Mouse (Mus musculus) cortical plate, adult 2 months (tissue): Measurements from ENCODE around the gene Serinc3. TPM values are rescaled to one million over a fixed set of nuclear protein-coding genes. Genes with fewer than 3 reads are reported as not detected.
A peak's percentile ranks its signal among the peaks of the same experiment; 100 is the strongest.

Source experiments
- H3K27ac ChIP-seq: fragments of 200-500 bp; 2 replicates; pipeline ENCODE4 v1.5.1; 2012; ENCODE audit warnings: low read length, control low read depth, inconsistent platforms; ENCODE audit not compliant: insufficient read depth
- H3K4me1 ChIP-seq: fragments of 200-500 bp; 2 replicates; pipeline ENCODE4 v1.6.1; 2011; ENCODE audit warnings: low read length; ENCODE audit not compliant: control insufficient read depth, insufficient read depth
- H3K4me3 ChIP-seq: fragments of 200-500 bp; 2 replicates; pipeline ENCODE4 v1.5.1; 2011; ENCODE audit warnings: mild to moderate bottlenecking, low read length, control low read depth; ENCODE audit not compliant: insufficient read depth
- CTCF ChIP-seq: fragments of 200-500 bp; IDR thresholded peaks from 2 replicates; pipeline ENCODE4 v1.5.1; 2011; ENCODE audit warnings: mild to moderate bottlenecking, control low read depth, low read length; ENCODE audit not compliant: insufficient read depth; ENCODE audit errors: extremely low read depth
- POLR2A ChIP-seq: fragments of 200-500 bp; IDR thresholded peaks from 2 replicates; pipeline ENCODE4 v1.6.1; 2011; ENCODE audit warnings: mild to moderate bottlenecking, low read length, control low read depth; ENCODE audit not compliant: insufficient read depth; ENCODE audit errors: extremely low read depth
- polyA plus RNA-seq: library from polyadenylated mRNA; depleted of rRNA; stranded (reverse); fragments of >200 nt; gene quantifications from 2 replicates; pipeline ENCODE4 v1.2.3, GENCODE M21; 2012

Gene Serinc3
- polyA plus RNA-seq, 1 experiment: 210 TPM

GRCm38 (mm10) chr2:163685761-163686200 lies 40.9 kb upstream of the Serinc3 start:
- TF ChIP-seq CTCF (no peak), POLR2A (0 out of 2 replicates have a peak, but pooled peaks have one; percentile 23)
- H3K4me3 ChIP-seq: no peak overlapping the region
- H3K4me1 ChIP-seq: peaks cover 30% of the 10 kb centered on the region
- H3K27ac ChIP-seq: peak overlapping the region; percentile 72

DNA sequence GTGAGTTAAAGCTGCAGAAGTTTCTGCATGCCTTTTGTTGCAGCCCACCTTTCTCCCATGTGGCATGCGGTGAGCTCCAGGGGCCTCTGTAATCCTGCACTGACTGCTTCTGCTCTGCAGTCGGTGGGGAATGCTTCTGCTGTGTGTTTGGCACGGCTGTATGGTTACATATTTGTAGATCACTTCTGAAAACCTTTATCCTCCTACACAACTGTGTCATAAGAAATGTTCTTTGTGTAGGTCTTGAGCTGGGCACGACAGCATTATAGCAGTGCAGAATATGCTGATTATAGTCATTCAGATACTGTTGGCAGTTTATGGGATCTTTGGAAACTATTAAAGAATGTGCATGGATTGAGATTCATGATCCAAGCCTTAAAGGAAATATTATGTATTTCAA lies 40.4 kb upstream of the Serinc3 start:
- Histone ChIP-seq H3K27ac (peak overlapping the region; percentile 95), H3K4me3 (no peak overlapping the region), H3K4me1 (peaks cover 26% of the 10 kb centered on the region)
- TF ChIP-seq CTCF: no peak
- TF ChIP-seq POLR2A: peak; percentile 23; the same call in 1 of the 2 replicates

DNA sequence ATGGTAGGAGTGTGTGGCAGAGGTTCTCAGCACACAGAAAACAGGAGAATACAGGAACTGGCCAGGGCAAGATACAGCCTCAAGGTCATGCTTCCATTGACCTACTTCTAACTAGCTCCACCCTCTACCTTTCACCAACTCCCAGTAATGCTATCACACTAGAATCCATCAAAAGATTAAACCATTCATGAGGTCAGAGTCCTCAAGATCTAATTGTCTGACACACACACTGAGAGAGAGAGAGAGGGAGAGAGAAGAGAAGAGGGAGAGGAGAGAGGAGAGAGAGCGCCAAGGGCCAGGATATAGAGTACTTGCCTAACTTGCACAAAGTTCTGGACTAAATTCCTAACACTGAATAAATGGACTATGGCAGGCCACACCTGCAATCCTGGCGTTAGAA lies 37.4 kb upstream of the Serinc3 start:
- TF ChIP-seq CTCF (no peak), POLR2A (no peak)
- no peak overlapping the region for H3K27ac ChIP-seq
- peaks cover 21% of the 10 kb centered on the region for H3K4me1 ChIP-seq
- H3K4me3 ChIP-seq: no peak overlapping the region

DNA sequence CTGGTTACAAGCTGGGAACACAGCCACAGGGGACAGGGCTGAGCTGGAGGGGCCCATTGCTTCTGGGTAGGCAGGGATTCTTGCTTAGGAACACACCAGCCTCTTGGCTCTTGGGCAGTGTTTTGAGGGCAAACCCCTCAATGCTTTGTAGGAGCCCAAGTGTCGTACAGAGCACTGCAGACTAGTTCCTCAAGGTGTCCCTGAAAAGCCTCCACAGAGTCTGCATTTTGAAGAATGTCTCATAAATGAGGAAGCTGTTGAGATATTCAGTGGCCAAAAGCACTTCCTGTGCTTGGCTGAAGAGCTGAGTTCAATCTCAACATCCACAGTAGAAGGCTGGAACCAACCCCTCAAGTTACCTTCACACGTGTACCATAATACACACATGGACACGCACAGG lies 31.8 kb upstream of the Serinc3 start:
- Histone ChIP-seq H3K4me3 (no peak overlapping the region), H3K27ac (no peak overlapping the region; the same call in 1 of the 2 replicates), H3K4me1 (peaks cover 27% of the 10 kb centered on the region)
- TF ChIP-seq POLR2A: no peak

- Histone ChIP-seq H3K4me3 (no peak overlapping the region), H3K27ac (peak overlapping the region; percentile 12), H3K4me1 (peaks cover 26% of the 10 kb centered on the region)
- TF ChIP-seq POLR2A (no peak), CTCF (no peak)
These were observed 31.4 kb upstream of the Serinc3 start for GRCm38 (mm10) chr2:163676321-163676720.

- Histone ChIP-seq H3K27ac (peak overlapping the region; percentile 12), H3K4me1 (peaks cover 26% of the 10 kb centered on the region), H3K4me3 (no peak overlapping the region)
- TF ChIP-seq POLR2A (no peak), CTCF (no peak)
These were observed 30.7 kb upstream of the Serinc3 start for GRCm38 (mm10) chr2:163675662-163676061.

GRCm38 (mm10) chr2:163675144-163675619 lies 30.3 kb upstream of the Serinc3 start:
- peak overlapping the region; percentile 98 for H3K27ac ChIP-seq
- no peak overlapping the region for H3K4me3 ChIP-seq
- TF ChIP-seq CTCF (no peak), POLR2A (no peak)
- H3K4me1 ChIP-seq: peaks cover 26% of the 10 kb centered on the region

- Histone ChIP-seq H3K4me3 (no peak overlapping the region), H3K4me1 (peaks cover 26% of the 10 kb centered on the region), H3K27ac (peak overlapping the region; percentile 98)
- TF ChIP-seq POLR2A (no peak), CTCF (no peak)
These were observed 29.5 kb upstream of the Serinc3 start for GRCm38 (mm10) chr2:163674397-163674796.

- H3K4me1 ChIP-seq: peaks cover 19% of the 10 kb centered on the region
- TF ChIP-seq POLR2A: no peak
- TF ChIP-seq CTCF: no peak
- H3K27ac ChIP-seq: no peak overlapping the region
- H3K4me3 ChIP-seq: no peak overlapping the region
These were observed 26.1 kb upstream of the Serinc3 start for GRCm38 (mm10) chr2:163670872-163671594.

- H3K27ac ChIP-seq: no peak overlapping the region
- H3K4me1 ChIP-seq: peaks cover 17% of the 10 kb centered on the region
- TF ChIP-seq POLR2A (no peak), CTCF (no peak)
- H3K4me3 ChIP-seq: no peak overlapping the region
These were observed 22.1 kb upstream of the Serinc3 start for GRCm38 (mm10) chr2:163667045-163667444.

- peak overlapping the region; percentile 40; the same call in 1 of the 2 replicates for H3K27ac ChIP-seq
- H3K4me1 ChIP-seq: peaks cover 24% of the 10 kb centered on the region
- TF ChIP-seq CTCF (no peak), POLR2A (no peak)
- H3K4me3 ChIP-seq: no peak overlapping the region
These were observed 19.0 kb upstream of the Serinc3 start for GRCm38 (mm10) chr2:163663930-163664329.
